Mouse (Mus musculus): Measurements from ENCODE around the gene Adck1. TPM values are rescaled to one million over a fixed set of nuclear protein-coding genes. Genes with fewer than 3 reads are reported as not detected.

Adck1 gene
- total RNA-seq, 4 experiments from 2014 or later: 23.7 to 31.6 (median 28.6) TPM

DNA sequence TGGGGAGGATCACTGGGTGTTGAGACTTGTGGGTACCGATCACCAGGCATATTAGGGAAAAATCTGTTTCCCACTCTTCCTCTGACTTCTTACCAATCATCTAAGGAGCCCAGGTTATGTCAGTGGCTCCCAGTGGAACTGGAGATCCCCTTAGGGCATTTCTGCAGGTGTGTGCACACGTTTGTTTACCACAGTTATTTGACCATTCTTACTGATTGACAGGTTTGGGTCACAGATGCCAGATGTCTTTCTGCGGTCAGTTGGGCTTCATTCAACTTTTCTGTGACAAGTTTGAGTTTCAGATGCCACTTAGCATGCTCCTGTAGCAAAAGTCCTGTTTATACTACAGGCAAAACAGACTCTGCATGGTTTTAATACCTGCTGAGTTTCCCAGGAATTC lies 112.5 kb downstream of the Adck1 start:
- DNase-seq (ENCODE audit: low spot score): no peak

DNA sequence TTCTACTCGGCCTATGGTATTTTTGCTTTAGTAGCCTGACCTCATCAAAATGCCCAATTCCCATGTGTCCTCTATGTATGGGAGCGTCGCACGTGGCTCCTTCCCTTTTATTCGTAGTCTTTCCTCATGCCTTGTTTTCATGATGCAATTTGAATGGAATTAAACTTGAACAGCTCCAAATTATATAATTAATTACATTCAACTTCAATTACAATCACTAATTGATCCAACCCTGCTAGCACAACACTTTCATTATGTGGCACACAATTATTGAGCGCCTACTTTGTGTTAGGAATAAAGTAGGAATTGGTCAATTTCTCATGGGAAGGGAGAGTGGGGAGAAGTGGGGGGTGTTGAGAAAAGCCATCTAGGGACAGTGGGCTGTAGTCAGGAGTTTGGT lies 113.4 kb downstream of the Adck1 start:
- no peak for DNase-seq (ENCODE audit: low spot score)

- no peak for DNase-seq (ENCODE audit: low spot score)
These were observed 115.5 kb downstream of the Adck1 start for GRCm38 (mm10) chr12:88475833-88476232.

DNA sequence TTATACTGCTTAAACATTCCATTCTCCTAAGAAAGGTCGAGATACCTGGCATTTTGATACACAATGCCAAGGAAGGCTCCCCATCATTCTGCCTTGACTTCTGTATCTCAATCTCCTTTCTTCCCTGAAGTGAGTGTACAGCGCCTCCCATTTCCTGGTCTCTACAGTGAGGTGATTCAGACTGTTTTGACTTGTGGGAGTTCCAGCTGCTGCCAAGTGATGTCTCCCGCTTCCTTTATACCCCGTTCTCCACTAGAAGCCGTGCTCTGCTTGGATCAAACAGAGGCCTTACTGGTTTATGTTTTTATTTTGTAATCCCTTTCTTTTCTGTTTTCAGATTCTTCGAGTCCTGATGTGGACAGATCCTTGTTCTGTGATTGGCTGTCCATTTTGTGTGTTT lies 116.3 kb downstream of the Adck1 start:
- DNase-seq (ENCODE audit: low spot score): no peak

GRCm38 (mm10) chr12:88481657-88482056 lies 121.3 kb downstream of the Adck1 start:
- DNase-seq (ENCODE audit: low spot score): no peak

- DNase-seq (ENCODE audit: low spot score): no peak
These were observed 130.5 kb downstream of the Adck1 start for GRCm38 (mm10) chr12:88490881-88491280.

Other genes with a start within 250 kb of the Adck1 start
- gene Gm10436, start 178.4 kb upstream of the Adck1 start, total RNA-seq (2022): not detected
- not detected for gene Gm8332, start 110.5 kb upstream of the Adck1 start, total RNA-seq (2022)
- gene Gm5662, start 86.1 kb upstream of the Adck1 start, total RNA-seq (2022): not detected
- not detected for gene Gm5039, start 36.5 kb upstream of the Adck1 start, total RNA-seq (2022)